Mouse (Mus musculus): ENCODE measurements around the gene Dnah6. TPM values are rescaled to one million over a fixed set of nuclear protein-coding genes. Genes with fewer than 3 reads are reported as not detected.

Dnah6 gene
- polyA plus RNA-seq, 1 experiment from 2014 or later = 0.08 TPM

GRCm38 (mm10) chr6:73222841-73223526, 1.5 kb upstream of the Dnah6 start:
- Histone ChIP-seq H3K4me1 (peaks cover 10% of the 10 kb centered on the region), H3K27me3 (no peaks in the 10 kb centered on the region), H3K4me3 (replicated peaks) (peak overlapping the region; percentile 24), H3K36me3 (no peaks in the 10 kb centered on the region), H3K9me3 (replicated peaks) (no peaks in the 10 kb centered on the region), H3K9ac (no peak overlapping the region), H3K27ac (peak overlapping the region; percentile 82), H3K4me2 (peak overlapping the region; percentile 50)
- whole genome bisulfite sequencing = 4% methylated on average over 9 of the region's 10 CpGs
- ATAC-seq (replicated peaks; ENCODE audit: low FRiP score) = peak; percentile 76

GRCm38 (mm10) chr6:73221958-73222735, 696 bp upstream of the Dnah6 start:
- H3K27ac ChIP-seq = peak overlapping the region; percentile 90
- ATAC-seq (replicated peaks; ENCODE audit: low FRiP score) = peak; percentile 61
- peak overlapping the region; percentile 27; the same call in 1 of the 2 replicates for H3K9ac ChIP-seq
- no peaks in the 10 kb centered on the region for H3K27me3 ChIP-seq
- no peaks in the 10 kb centered on the region for H3K36me3 ChIP-seq
- peak overlapping the region; percentile 42 for H3K4me3 ChIP-seq (replicated peaks)
- peaks cover 10% of the 10 kb centered on the region for H3K4me1 ChIP-seq
- 22% methylated on average over 23 of the region's 23 CpGs for WGBS
- no peaks in the 10 kb centered on the region for H3K9me3 ChIP-seq (replicated peaks)
- H3K4me2 ChIP-seq = peak overlapping the region; percentile 76

GRCm38 (mm10) chr6:73211602-73212001, 9.8 kb downstream of the Dnah6 start:
- no peaks in the 10 kb centered on the region for H3K36me3 ChIP-seq
- no peak overlapping the region for H3K9ac ChIP-seq
- no peak overlapping the region for H3K4me3 ChIP-seq (replicated peaks)
- no peaks in the 10 kb centered on the region for H3K4me1 ChIP-seq
- H3K27me3 ChIP-seq = no peaks in the 10 kb centered on the region
- no peak overlapping the region for H3K27ac ChIP-seq
- no peak for ATAC-seq (replicated peaks; ENCODE audit: low FRiP score)
- no peak overlapping the region for H3K4me2 ChIP-seq
- H3K9me3 ChIP-seq (replicated peaks) = no peaks in the 10 kb centered on the region

- Histone ChIP-seq H3K27ac (no peak overlapping the region), H3K27me3 (no peaks in the 10 kb centered on the region), H3K4me3 (replicated peaks) (no peak overlapping the region), H3K4me2 (no peak overlapping the region), H3K36me3 (no peaks in the 10 kb centered on the region), H3K9me3 (replicated peaks) (no peaks in the 10 kb centered on the region), H3K9ac (no peak overlapping the region), H3K4me1 (no peaks in the 10 kb centered on the region)
- WGBS = 90% methylated on average over 3 of the region's 3 CpGs
- ATAC-seq (replicated peaks; ENCODE audit: low FRiP score) = no peak
Measured at GRCm38 (mm10) chr6:73211036-73211435, 10.4 kb downstream of the Dnah6 start.

- Histone ChIP-seq H3K4me3 (replicated peaks) (no peak overlapping the region), H3K27me3 (no peaks in the 10 kb centered on the region), H3K9me3 (replicated peaks) (no peaks in the 10 kb centered on the region), H3K4me1 (no peaks in the 10 kb centered on the region), H3K4me2 (no peak overlapping the region), H3K9ac (no peak overlapping the region), H3K36me3 (no peaks in the 10 kb centered on the region), H3K27ac (no peak overlapping the region)
- no peak for ATAC-seq (replicated peaks; ENCODE audit: low FRiP score)
- WGBS = 90% methylated on average over 4 of the region's 4 CpGs
Measured at GRCm38 (mm10) chr6:73210445-73210972, 10.9 kb downstream of the Dnah6 start.

- no peaks in the 10 kb centered on the region for H3K9me3 ChIP-seq (replicated peaks)
- H3K4me2 ChIP-seq = no peak overlapping the region
- no peak overlapping the region for H3K27ac ChIP-seq
- no peak overlapping the region for H3K4me3 ChIP-seq (replicated peaks)
- no peak overlapping the region for H3K9ac ChIP-seq
- 89% methylated on average over 6 of the region's 6 CpGs for WGBS
- H3K36me3 ChIP-seq = no peaks in the 10 kb centered on the region
- H3K4me1 ChIP-seq = no peaks in the 10 kb centered on the region
- no peak for ATAC-seq (replicated peaks; ENCODE audit: low FRiP score)
- no peaks in the 10 kb centered on the region for H3K27me3 ChIP-seq
Measured at GRCm38 (mm10) chr6:73209598-73209997, 11.9 kb downstream of the Dnah6 start.

- 79% methylated on average over 4 of the region's 4 CpGs for WGBS
- H3K36me3 ChIP-seq = no peaks in the 10 kb centered on the region
- no peaks in the 10 kb centered on the region for H3K4me1 ChIP-seq
- no peaks in the 10 kb centered on the region for H3K27me3 ChIP-seq
- no peak overlapping the region for H3K9ac ChIP-seq
- no peaks in the 10 kb centered on the region for H3K9me3 ChIP-seq (replicated peaks)
- no peak overlapping the region for H3K4me2 ChIP-seq
- H3K4me3 ChIP-seq (replicated peaks) = no peak overlapping the region
- no peak for ATAC-seq (replicated peaks; ENCODE audit: low FRiP score)
- no peak overlapping the region for H3K27ac ChIP-seq
Measured at GRCm38 (mm10) chr6:73204937-73205336, 16.5 kb downstream of the Dnah6 start.

- H3K4me2 ChIP-seq = no peak overlapping the region
- no peaks in the 10 kb centered on the region for H3K4me1 ChIP-seq
- no peak overlapping the region for H3K9ac ChIP-seq
- H3K9me3 ChIP-seq (replicated peaks) = no peaks in the 10 kb centered on the region
- H3K27ac ChIP-seq = no peak overlapping the region
- no peaks in the 10 kb centered on the region for H3K27me3 ChIP-seq
- no peak for ATAC-seq (replicated peaks; ENCODE audit: low FRiP score)
- H3K36me3 ChIP-seq = no peaks in the 10 kb centered on the region
- 74% methylated on average over 2 of the region's 2 CpGs for WGBS
- no peak overlapping the region for H3K4me3 ChIP-seq (replicated peaks)
Measured at GRCm38 (mm10) chr6:73203724-73204123, 17.7 kb downstream of the Dnah6 start.

- Histone ChIP-seq H3K36me3 (no peaks in the 10 kb centered on the region), H3K9me3 (replicated peaks) (no peaks in the 10 kb centered on the region), H3K27ac (no peak overlapping the region), H3K9ac (no peak overlapping the region), H3K4me2 (no peak overlapping the region), H3K27me3 (no peaks in the 10 kb centered on the region), H3K4me1 (no peaks in the 10 kb centered on the region), H3K4me3 (replicated peaks) (no peak overlapping the region)
- 91% methylated on average over 13 of the region's 13 CpGs for WGBS
- ATAC-seq (replicated peaks; ENCODE audit: low FRiP score) = no peak
Measured at GRCm38 (mm10) chr6:73195291-73195690, 26.2 kb downstream of the Dnah6 start.

GRCm38 (mm10) chr6:73190756-73191155, 30.7 kb downstream of the Dnah6 start:
- Histone ChIP-seq H3K9me3 (replicated peaks) (no peaks in the 10 kb centered on the region), H3K9ac (no peak overlapping the region), H3K27me3 (no peaks in the 10 kb centered on the region), H3K4me2 (no peak overlapping the region), H3K27ac (no peak overlapping the region), H3K36me3 (no peaks in the 10 kb centered on the region), H3K4me3 (replicated peaks) (no peak overlapping the region), H3K4me1 (no peaks in the 10 kb centered on the region)
- ATAC-seq (replicated peaks; ENCODE audit: low FRiP score) = no peak
- WGBS = 76% methylated on average over 6 of the region's 6 CpGs

- Histone ChIP-seq H3K9ac (no peak overlapping the region), H3K4me3 (replicated peaks) (no peak overlapping the region), H3K27me3 (no peaks in the 10 kb centered on the region), H3K4me2 (no peak overlapping the region), H3K27ac (no peak overlapping the region), H3K36me3 (no peaks in the 10 kb centered on the region), H3K9me3 (replicated peaks) (no peaks in the 10 kb centered on the region), H3K4me1 (peaks cover 16% of the 10 kb centered on the region)
- no peak for ATAC-seq (replicated peaks; ENCODE audit: low FRiP score)
- 72% methylated on average over 5 of the region's 5 CpGs for WGBS
Measured at GRCm38 (mm10) chr6:73184276-73184675, 37.2 kb downstream of the Dnah6 start.

GRCm38 (mm10) chr6:73182987-73183386, 38.5 kb downstream of the Dnah6 start:
- Histone ChIP-seq H3K9me3 (replicated peaks) (no peaks in the 10 kb centered on the region), H3K4me3 (replicated peaks) (no peak overlapping the region), H3K4me2 (no peak overlapping the region), H3K9ac (no peak overlapping the region), H3K27me3 (no peaks in the 10 kb centered on the region), H3K4me1 (peaks cover 16% of the 10 kb centered on the region), H3K27ac (no peak overlapping the region), H3K36me3 (no peaks in the 10 kb centered on the region)
- WGBS = 23% methylated on average over 3 of the region's 3 CpGs
- no peak; the same call in 1 of the 2 replicates for ATAC-seq (replicated peaks; ENCODE audit: low FRiP score)
